Mouse (Mus musculus) regulatory T cell (primary cell): ENCODE results near the gene Drg1.
"Not testable (repeated sequence)": the region's sequence is repeated elsewhere in the genome, so short reads cannot be mapped to it uniquely, and the experiment has no call there.

ENCODE experiments used
- in situ Hi-C: fragments of 300-600 bp; cut with MboI, MseI; formaldehyde crosslinking; loops from one replicate; pipeline ENCODE4 v1.15.1; 2025; ENCODE audit warnings: high pct_unique_total_duplicates

The Drg1 gene

GRCm38 (mm10) chr11:3140967-3141535 lies 125.2 kb downstream of the Drg1 start:
- in situ Hi-C loops = loop anchor here (5.0 kb wide), 1 partner anchor 46 kb away; no protein-coding TSS in a partner anchor

- in situ Hi-C loops = not testable (repeated sequence)
These were observed 127.9 kb downstream of the Drg1 start for GRCm38 (mm10) chr11:3138323-3138722.
